14 mouse cellular contexts compared by ENCODE assay signal in the genomic region with DNA sequence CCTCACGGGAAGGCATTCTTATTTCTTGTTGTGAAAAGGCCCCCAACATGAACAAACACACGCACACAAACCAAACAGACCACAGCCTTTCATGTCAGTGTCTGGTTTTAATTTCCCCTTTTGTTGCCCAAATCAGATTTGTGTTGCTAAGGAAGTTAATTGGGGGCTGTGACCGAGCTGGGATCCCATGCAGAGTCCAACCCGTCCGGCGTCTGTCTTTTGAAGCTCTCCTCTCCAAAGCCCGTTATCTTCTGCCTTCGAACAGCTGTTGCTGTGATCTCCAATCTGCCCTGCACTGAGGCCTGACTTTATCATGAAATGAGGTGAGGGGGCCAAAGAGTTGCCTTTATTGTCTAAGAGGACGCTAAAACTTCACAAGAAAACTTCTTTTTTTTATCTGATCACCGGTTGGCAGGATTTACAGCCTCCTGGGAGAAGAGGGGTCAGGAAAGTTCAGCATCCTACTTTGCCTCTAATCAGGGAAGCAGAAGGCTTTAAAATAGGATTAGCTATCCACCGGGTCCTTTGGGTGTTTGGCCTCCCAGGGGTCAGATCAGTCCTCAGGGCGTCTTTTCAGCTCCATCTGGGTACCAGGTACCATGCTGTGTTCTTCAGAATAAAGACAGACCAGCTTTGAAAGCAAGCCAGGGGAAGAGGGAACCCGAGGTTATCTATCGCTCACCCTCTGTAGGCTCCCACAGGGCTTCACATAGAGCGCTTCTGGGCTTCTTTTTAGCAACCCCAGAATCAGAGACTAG. TPM values are rescaled to one million over a fixed set of nuclear protein-coding genes. Genes with fewer than 3 reads are reported as not detected.
A peak's percentile ranks its signal among the peaks of the same experiment; 100 is the strongest.
DNase-seq lines count a peak whose midpoint lies in the region; ATAC-seq and TF ChIP-seq lines count a peak whose summit lies in the region.
"Had no signal": no experiment of that assay in that cellular context is flagged by ENCODE, and none has a peak within 500 bp of the region (broad histone marks: within the 10 kb centered on the region; RNA-seq: fewer than 3 reads in every experiment).

No protein-coding gene starts in this region.

- no peak for TF ChIP-seq CTCF in bone marrow macrophage, adult 2 months (IDR thresholded peaks at IDR 0.05; ENCODE audit: low read depth, low read length)

- no peaks in the 10 kb centered on the region for H3K27me3 ChIP-seq in embryonic facial prominence, embryonic 14.5 days (replicated peaks; ENCODE audit: control insufficient read depth, insufficient read depth, low read length)
- H3K27me3 ChIP-seq in midbrain, embryonic 13.5 days = peaks cover 19% of the 10 kb centered on the region
- H3K27me3 ChIP-seq: heart, embryonic 15.5 days; neural tube, embryonic 12.5 days had no signal

- H3K4me3 ChIP-seq in bone marrow macrophage, adult 2 months (ENCODE audit: insufficient read depth, low read length) = peak overlapping the region; percentile 19
- H3K4me3 ChIP-seq in embryonic facial prominence, embryonic 14.5 days (ENCODE audit: low read depth, low read length) = no peak overlapping the region
- H3K4me3 ChIP-seq in midbrain, embryonic 13.5 days (replicated peaks) = no peak overlapping the region
- H3K4me3 ChIP-seq: gastrocnemius, adult 2 months; heart, embryonic 15.5 days; neural tube, embryonic 12.5 days had no signal

- TF ChIP-seq POLR2A in bone marrow macrophage, adult 2 months (IDR thresholded peaks at IDR 0.05; ENCODE audit: borderline replicate concordance, low read depth, low read length) = no peak

- H3K4me1 ChIP-seq in bone marrow macrophage, adult 2 months (ENCODE audit: control insufficient read depth, insufficient read depth, low read length) = peaks cover 4% of the 10 kb centered on the region
- H3K4me1 ChIP-seq in embryonic facial prominence, embryonic 14.5 days (ENCODE audit: control insufficient read depth, insufficient read depth, low read length) = peaks cover 18% of the 10 kb centered on the region; the same call in 1 of the 2 replicates
- peaks cover 31% of the 10 kb centered on the region for H3K4me1 ChIP-seq in midbrain, embryonic 13.5 days (replicated peaks)

- no peak overlapping the region for H3K9ac ChIP-seq in embryonic facial prominence, embryonic 14.5 days (ENCODE audit: low read depth, low read length)
- H3K9ac ChIP-seq in midbrain, embryonic 13.5 days (replicated peaks) = no peak overlapping the region
- H3K9ac ChIP-seq: heart, embryonic 15.5 days; neural tube, embryonic 12.5 days had no signal

- H3K4me2 ChIP-seq in embryonic facial prominence, embryonic 14.5 days (ENCODE audit: low read depth, low read length) = peak overlapping the region; percentile 20
- no peak overlapping the region for H3K4me2 ChIP-seq in midbrain, embryonic 13.5 days (replicated peaks)
- H3K4me2 ChIP-seq: heart, embryonic 15.5 days; neural tube, embryonic 12.5 days had no signal

- no peaks in the 10 kb centered on the region for H3K9me3 ChIP-seq in embryonic facial prominence, embryonic 14.5 days (ENCODE audit: control insufficient read depth, low read length)
- H3K9me3 ChIP-seq in midbrain, embryonic 13.5 days = no peaks in the 10 kb centered on the region
- H3K9me3 ChIP-seq: heart, embryonic 15.5 days; neural tube, embryonic 12.5 days had no signal

- H3K27ac ChIP-seq in bone marrow macrophage, adult 2 months (ENCODE audit: insufficient read depth, low read depth, low read length) = no peak overlapping the region
- peak overlapping the region; percentile 52 for H3K27ac ChIP-seq in embryonic facial prominence, embryonic 14.5 days (replicated peaks; ENCODE audit: low read depth, low read length)
- peak overlapping the region; percentile 25 for H3K27ac ChIP-seq in midbrain, embryonic 13.5 days
- H3K27ac ChIP-seq: gastrocnemius, adult 2 months; heart, embryonic 15.5 days; neural tube, embryonic 12.5 days had no signal

- no peaks in the 10 kb centered on the region for H3K36me3 ChIP-seq in embryonic facial prominence, embryonic 14.5 days (ENCODE audit: control insufficient read depth, insufficient read depth, low read length)
- no peaks in the 10 kb centered on the region for H3K36me3 ChIP-seq in midbrain, embryonic 13.5 days
- H3K36me3 ChIP-seq: heart, embryonic 15.5 days; neural tube, embryonic 12.5 days had no signal

- ATAC-seq in embryonic facial prominence, embryonic 14.5 days (ENCODE audit: low read depth) = no peak
- peak; percentile 47 for ATAC-seq in midbrain, embryonic 13.5 days

- WGBS in embryonic facial prominence, embryonic 14.5 days = 15% methylated on average over 15 of the region's 15 CpGs
- 3% methylated on average over 15 of the region's 15 CpGs for WGBS in midbrain, embryonic 13.5 days

- peak; percentile 81 for DNase-seq in heart, adult 11 months
- DNase-seq in heart, adult 9 months (ENCODE audit: low spot score in 2 of 2) = no peak
- DNase-seq in embryonic facial prominence, embryonic 14.5 days (ENCODE audit: low spot score) = peak; percentile 61
- DNase-seq in left cerebral cortex, adult 18-20 months (ENCODE audit: low spot score in 2 of 2) = no peak
- no peak for DNase-seq in cerebellum, postnatal 4 days (ENCODE audit: low spot score in 2 of 2)
- DNase-seq in kidney, postnatal 14 days = no peak
- DNase-seq: adrenal gland, adult 2 months; gastrocnemius, adult 2 months; lung, adult 18-20 months; thymus, postnatal 4 days had no signal

RNA-seq across cellular contexts. Expression of a gene that starts 43.3 kb away (rescaled TPM):
- polyA plus RNA-seq in bone marrow macrophage, adult 2 months (2012; ENCODE audit: insufficient read depth, insufficient read length, missing spikeins) = not detected in 2 replicates
- polyA plus RNA-seq in embryonic facial prominence, embryonic 14.5 days (2014; fragmentation: Nextera tagmentation; extraction: Ambion mirVana) = 2.4 and 3.2 TPM in 2 replicates
- 0.98 and 1.1 TPM in 2 replicates for polyA plus RNA-seq in midbrain, embryonic 13.5 days (2015; fragmentation: Nextera tagmentation; extraction: Ambion mirVana)
- 10 to 100 TPM; 39.5 to 55.7 TPM for total RNA-seq in left cerebral cortex, adult 18-20 months (2021)

Comparison
In these comparisons a context has a peak if more than half of its experiments do, and no peak if none do; other contexts are left out.
1. DNase-seq: peak in heart, adult 11 months (single experiment) and embryonic facial prominence, embryonic 14.5 days (single experiment); none in heart, adult 9 months (0 of 2), left cerebral cortex, adult 18-20 months (0 of 2), cerebellum, postnatal 4 days (0 of 2) and kidney, postnatal 14 days (single experiment).